Mouse (Mus musculus) forebrain, embryonic 15.5 days (tissue): Measurements from ENCODE around the gene Mapkap1. TPM values are rescaled to one million over a fixed set of nuclear protein-coding genes. Genes with fewer than 3 reads are reported as not detected.

ENCODE experiments used
- ATAC-seq: fragments of 200-750 bp; cut with Nextera tagmentation; replicated peaks from 2 replicates; pipeline ENCODE4 v1.8.0; 2017; ENCODE audit warnings: mild to moderate bottlenecking, moderate TSS enrichment, moderate library complexity
- H3K27ac ChIP-seq: fragments of 300-500 bp; sonication (generic); replicated peaks from 2 replicates; pipeline ENCODE4 v1.5.1; 2015; ENCODE audit warnings: mild to moderate bottlenecking, inconsistent platforms
- H3K27me3 ChIP-seq: fragments of 300-500 bp; sonication (generic); 2 replicates; pipeline ENCODE4 v1.6.1; 2015; ENCODE audit warnings: inconsistent platforms
- H3K36me3 ChIP-seq: fragments of 300-500 bp; sonication (generic); 2 replicates; pipeline ENCODE4 v1.6.1; 2015; ENCODE audit warnings: mild to moderate bottlenecking, inconsistent platforms
- H3K4me1 ChIP-seq: fragments of 300-500 bp; sonication (generic); 2 replicates; pipeline ENCODE4 v1.6.1; 2015; ENCODE audit warnings: inconsistent platforms
- H3K4me2 ChIP-seq: fragments of 300-500 bp; sonication (generic); replicated peaks from 2 replicates; pipeline ENCODE4 v1.6.1; 2015; ENCODE audit warnings: mild to moderate bottlenecking, inconsistent platforms
- H3K4me3 ChIP-seq: fragments of 300-500 bp; sonication (generic); 2 replicates; pipeline ENCODE4 v1.5.1; 2015; ENCODE audit warnings: mild to moderate bottlenecking, inconsistent platforms
- H3K9ac ChIP-seq: fragments of 300-500 bp; sonication (generic); replicated peaks from 2 replicates; pipeline ENCODE4 v1.6.1; 2015; ENCODE audit warnings: mild to moderate bottlenecking, inconsistent platforms
- H3K9me3 ChIP-seq: fragments of 300-500 bp; sonication (generic); 2 replicates; pipeline ENCODE4 v1.6.1; 2016; ENCODE audit warnings: inconsistent platforms
- WGBS: fragments of 180-500 bp; shearing (Covaris S2); methylation state at CpG from one replicate; pipeline ENCODE4 v1.1.7; 2015; ENCODE audit warnings: mixed read lengths; 5-methylcytosine and 5-hydroxymethylcytosine counted together
- polyA plus RNA-seq: library from polyadenylated mRNA; unstranded; fragments of >200 nt; fragmentation: Nextera tagmentation; extraction: Ambion mirVana; gene quantifications from 2 replicates; pipeline ENCODE4 v1.2.1, GENCODE M21; 2015

Mapkap1 gene
- polyA plus RNA-seq, 1 experiment from 2014 or later, result 107 TPM

DNA sequence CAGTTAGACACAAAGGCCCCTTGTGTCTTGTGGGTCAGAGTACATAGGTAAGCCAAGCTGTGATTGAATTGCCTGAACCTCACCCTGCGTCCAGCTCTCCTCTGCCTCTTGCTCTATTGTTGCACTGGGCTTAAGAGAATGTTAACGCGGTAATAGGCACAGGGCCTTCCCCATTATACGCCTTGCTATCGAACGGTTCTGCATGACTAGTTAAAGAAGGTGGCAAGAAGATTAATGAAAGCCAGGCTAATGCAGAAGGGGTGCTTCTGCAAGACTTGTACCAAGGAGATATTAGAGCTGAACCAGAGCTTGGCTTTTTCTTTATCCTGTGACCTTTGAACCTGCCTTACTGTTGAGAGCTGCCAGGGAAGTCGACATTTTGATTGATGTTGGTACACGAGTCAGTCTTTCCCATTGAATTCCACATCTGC lies 195.6 kb downstream of the Mapkap1 start:
- H3K27me3 ChIP-seq, result no peaks in the 10 kb centered on the region
- no peaks in the 10 kb centered on the region for H3K36me3 ChIP-seq
- H3K9ac ChIP-seq, result no peak overlapping the region
- H3K4me1 ChIP-seq, result peaks cover 18% of the 10 kb centered on the region
- H3K4me3 ChIP-seq, result no peak overlapping the region
- H3K9me3 ChIP-seq, result no peaks in the 10 kb centered on the region
- 16% methylated on average over 8 of the region's 8 CpGs for WGBS
- ATAC-seq, result no peak
- no peak overlapping the region for H3K4me2 ChIP-seq
- no peak overlapping the region for H3K27ac ChIP-seq

DNA sequence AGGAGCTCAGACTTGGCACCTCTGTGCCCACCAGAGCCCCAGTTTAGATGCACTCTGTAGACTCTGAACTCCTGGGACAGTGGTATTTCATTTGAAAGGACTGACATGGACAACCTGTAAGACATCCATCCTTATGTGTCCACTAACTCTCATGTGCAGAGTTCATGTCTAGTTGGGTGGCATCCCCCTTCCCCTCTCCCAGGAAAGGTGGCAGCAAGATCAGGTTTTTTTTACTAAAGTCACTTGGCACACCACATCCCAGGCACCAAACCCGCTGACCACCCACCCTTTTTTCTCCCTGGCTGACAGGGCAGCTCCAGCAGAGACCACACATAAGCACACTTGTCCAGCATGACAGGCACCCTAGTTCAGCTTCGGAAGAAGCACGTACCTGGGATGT lies 196.3 kb downstream of the Mapkap1 start:
- Histone ChIP-seq H3K27ac (no peak overlapping the region), H3K36me3 (no peaks in the 10 kb centered on the region), H3K4me3 (no peak overlapping the region), H3K9me3 (no peaks in the 10 kb centered on the region), H3K9ac (no peak overlapping the region), H3K4me2 (no peak overlapping the region), H3K27me3 (no peaks in the 10 kb centered on the region), H3K4me1 (peaks cover 18% of the 10 kb centered on the region)
- no peak for ATAC-seq
- WGBS, result 82% methylated on average over 3 of the region's 3 CpGs

DNA sequence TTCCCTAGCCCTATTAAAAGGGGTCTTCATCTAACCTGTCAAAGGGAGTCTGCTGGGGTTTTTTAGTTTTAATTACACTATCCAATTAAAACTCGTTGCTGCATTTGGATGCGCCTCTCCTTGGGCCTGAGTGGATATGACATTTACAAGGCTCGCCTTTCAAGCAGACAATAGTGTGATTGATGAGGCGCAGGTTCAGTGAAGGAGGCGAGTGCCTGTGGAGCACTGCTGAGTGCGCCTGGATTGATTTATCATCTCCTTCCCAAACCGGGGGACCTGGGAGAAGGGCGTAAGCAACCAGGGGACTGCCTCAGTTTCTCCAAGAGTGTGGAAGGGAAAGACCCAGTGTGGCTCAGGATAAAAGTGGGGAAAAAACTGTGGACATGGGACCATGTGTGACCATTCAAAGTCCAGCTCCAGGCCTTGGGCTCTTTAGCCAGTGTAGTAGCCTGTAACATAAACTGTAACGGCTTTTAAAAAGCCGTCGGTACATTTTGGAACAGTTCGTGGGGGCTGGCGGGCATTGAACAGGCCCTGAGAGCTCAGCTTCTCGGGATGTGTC lies 197.2 kb downstream of the Mapkap1 start:
- no peak overlapping the region for H3K27ac ChIP-seq
- no peaks in the 10 kb centered on the region for H3K27me3 ChIP-seq
- peaks cover 18% of the 10 kb centered on the region for H3K4me1 ChIP-seq
- ATAC-seq, result no peak
- H3K4me2 ChIP-seq, result no peak overlapping the region
- WGBS, result 43% methylated on average over 14 of the region's 14 CpGs
- H3K9me3 ChIP-seq, result no peaks in the 10 kb centered on the region
- H3K9ac ChIP-seq, result no peak overlapping the region
- no peak overlapping the region for H3K4me3 ChIP-seq
- no peaks in the 10 kb centered on the region for H3K36me3 ChIP-seq

DNA sequence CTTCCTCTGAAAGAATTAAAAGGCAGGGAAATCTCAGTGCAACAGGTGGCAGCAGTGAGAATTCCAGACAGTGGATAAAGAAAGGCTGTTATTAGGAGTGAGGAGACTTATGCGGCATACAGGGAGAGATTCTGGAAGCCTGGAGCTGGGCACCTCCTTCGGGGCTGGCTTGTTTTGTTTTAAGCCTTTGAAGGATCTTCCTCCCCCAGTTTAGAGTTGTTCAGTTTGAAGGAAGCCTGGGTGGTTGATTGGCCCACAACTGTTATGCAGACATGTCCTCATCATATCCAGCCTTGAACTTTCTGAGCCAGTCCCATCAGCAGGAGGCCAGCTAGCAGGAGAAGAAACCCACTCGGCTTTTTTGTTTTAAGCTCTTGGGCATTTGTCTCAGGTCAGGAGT lies 198.5 kb downstream of the Mapkap1 start:
- H3K27ac ChIP-seq, result no peak overlapping the region
- WGBS, result 44% methylated on average over 3 of the region's 3 CpGs

DNA sequence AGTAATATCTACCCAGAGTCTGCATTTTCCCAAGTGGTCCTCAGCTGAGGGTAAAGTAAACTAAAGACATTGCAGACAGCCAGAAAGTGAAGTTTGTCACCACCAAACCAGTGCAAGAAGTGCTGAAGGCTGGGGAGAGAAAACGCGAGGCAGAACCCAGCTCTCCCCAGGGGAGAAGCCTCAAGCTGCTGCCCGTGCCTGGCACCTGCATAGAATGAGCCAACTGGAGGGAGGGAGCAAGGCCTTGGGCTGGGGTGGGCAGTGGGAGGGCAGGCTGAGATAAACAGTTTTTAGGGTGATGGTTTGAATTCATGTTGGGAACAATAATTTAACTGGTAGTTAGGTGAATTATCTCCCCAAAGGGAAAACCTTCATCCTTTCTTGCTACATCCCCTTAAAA lies 202.3 kb downstream of the Mapkap1 start:
- no peaks in the 10 kb centered on the region for H3K4me1 ChIP-seq
- H3K27ac ChIP-seq, result no peak overlapping the region
- H3K27me3 ChIP-seq, result no peaks in the 10 kb centered on the region
- 55% methylated on average over 3 of the region's 3 CpGs for WGBS
- H3K9me3 ChIP-seq, result no peaks in the 10 kb centered on the region
- no peaks in the 10 kb centered on the region for H3K36me3 ChIP-seq
- H3K9ac ChIP-seq, result no peak overlapping the region
- ATAC-seq, result no peak
- H3K4me2 ChIP-seq, result no peak overlapping the region
- H3K4me3 ChIP-seq, result no peak overlapping the region

More for the DNA sequence above, 198.5 kb downstream of the Mapkap1 start:
- peaks cover 18% of the 10 kb centered on the region for H3K4me1 ChIP-seq
- no peak overlapping the region for H3K4me3 ChIP-seq
- no peaks in the 10 kb centered on the region for H3K27me3 ChIP-seq
- H3K4me2 ChIP-seq, result no peak overlapping the region
- no peaks in the 10 kb centered on the region for H3K9me3 ChIP-seq
- H3K36me3 ChIP-seq, result no peaks in the 10 kb centered on the region
- H3K9ac ChIP-seq, result no peak overlapping the region
- ATAC-seq, result no peak

DNA sequence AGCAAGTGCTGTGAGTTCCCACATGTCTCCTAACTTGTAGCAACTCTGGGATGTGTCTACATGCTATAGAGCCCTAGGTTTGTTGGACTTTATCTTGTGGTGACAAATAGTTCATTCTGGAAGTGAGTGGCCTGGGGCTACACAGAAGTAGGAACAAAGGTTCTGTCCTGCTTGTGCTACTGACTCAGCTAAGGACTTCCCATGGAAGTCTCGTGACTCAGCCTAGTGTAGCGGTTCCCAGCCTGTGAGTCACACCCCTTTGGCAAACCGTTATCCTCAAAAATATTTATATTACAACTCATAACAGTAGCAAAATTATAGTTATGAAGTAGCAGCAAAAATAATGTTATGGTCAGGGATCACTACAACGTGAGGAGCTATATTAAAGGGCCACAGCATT lies 202.9 kb downstream of the Mapkap1 start:
- H3K9ac ChIP-seq, result no peak overlapping the region
- 92% methylated on average over 4 of the region's 4 CpGs for WGBS
- no peaks in the 10 kb centered on the region for H3K36me3 ChIP-seq
- no peak for ATAC-seq
- no peaks in the 10 kb centered on the region for H3K4me1 ChIP-seq
- H3K27me3 ChIP-seq, result no peaks in the 10 kb centered on the region
- H3K27ac ChIP-seq, result no peak overlapping the region
- no peaks in the 10 kb centered on the region for H3K9me3 ChIP-seq
- no peak overlapping the region for H3K4me3 ChIP-seq
- H3K4me2 ChIP-seq, result no peak overlapping the region

DNA sequence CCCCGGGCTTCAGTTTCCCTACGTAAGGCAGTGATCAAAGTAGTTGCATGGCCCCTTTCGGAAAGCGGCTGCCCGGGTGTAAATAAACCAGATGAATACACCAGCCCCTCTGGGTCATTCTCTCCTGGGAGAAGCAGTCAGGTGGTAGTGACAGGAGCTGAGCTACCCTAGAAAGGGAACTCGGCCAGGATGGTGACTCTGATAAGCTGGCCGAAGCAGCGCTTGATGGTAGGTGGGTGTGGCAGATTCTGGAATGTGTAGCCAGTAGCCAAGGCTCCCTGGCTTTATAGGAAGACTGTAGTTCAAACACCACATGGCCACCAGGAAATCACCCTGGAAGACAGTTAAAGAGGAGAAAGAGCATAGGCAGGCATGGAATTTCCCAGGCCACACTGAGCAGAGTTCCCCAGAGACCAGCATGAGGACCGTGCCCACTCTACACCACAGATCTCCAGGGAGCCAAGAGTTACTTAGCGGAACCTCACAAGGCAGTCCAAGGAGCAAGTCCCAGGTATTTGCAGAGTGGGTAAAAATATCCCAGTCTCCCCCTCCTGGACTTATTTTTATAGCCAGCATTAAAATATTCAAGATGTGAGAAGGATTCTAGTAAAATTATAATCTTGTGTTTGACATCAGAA lies 214.3 kb downstream of the Mapkap1 start:
- 87% methylated on average over 10 of the region's 10 CpGs for WGBS
- H3K4me3 ChIP-seq, result no peak overlapping the region
- H3K9ac ChIP-seq, result no peak overlapping the region
- peaks cover 7% of the 10 kb centered on the region; the same call in 1 of the 2 replicates for H3K36me3 ChIP-seq
- H3K4me1 ChIP-seq, result no peaks in the 10 kb centered on the region
- no peaks in the 10 kb centered on the region for H3K9me3 ChIP-seq
- no peaks in the 10 kb centered on the region for H3K27me3 ChIP-seq
- H3K27ac ChIP-seq, result no peak overlapping the region
- H3K4me2 ChIP-seq, result no peak overlapping the region
- ATAC-seq, result no peak

DNA sequence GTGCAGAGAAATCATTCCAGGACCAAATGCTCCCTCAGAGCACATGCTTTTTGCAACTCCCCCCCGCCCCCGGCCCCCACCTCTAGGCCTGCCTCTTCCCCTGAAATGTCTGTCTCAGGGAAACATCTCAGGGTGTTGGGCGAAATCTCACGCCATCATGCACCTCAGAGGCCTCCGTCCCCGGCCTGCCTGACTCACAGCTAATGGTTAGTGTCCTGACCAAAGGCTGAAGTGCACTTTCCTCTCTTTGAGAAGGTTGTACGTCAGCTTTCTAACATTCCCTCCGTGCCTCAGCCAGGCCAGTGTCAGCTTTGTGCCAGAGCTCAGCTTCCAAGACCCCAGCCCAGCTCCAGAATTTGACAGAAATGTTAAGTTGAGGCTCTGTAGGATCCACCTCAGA lies 214.9 kb downstream of the Mapkap1 start:
- 90% methylated on average over 8 of the region's 8 CpGs for WGBS
- H3K4me3 ChIP-seq, result no peak overlapping the region
- peaks cover 7% of the 10 kb centered on the region; the same call in 1 of the 2 replicates for H3K36me3 ChIP-seq
- no peaks in the 10 kb centered on the region for H3K9me3 ChIP-seq
- no peak overlapping the region for H3K9ac ChIP-seq
- no peak overlapping the region for H3K27ac ChIP-seq
- no peak for ATAC-seq
- H3K27me3 ChIP-seq, result no peaks in the 10 kb centered on the region
- H3K4me1 ChIP-seq, result no peaks in the 10 kb centered on the region
- H3K4me2 ChIP-seq, result no peak overlapping the region

DNA sequence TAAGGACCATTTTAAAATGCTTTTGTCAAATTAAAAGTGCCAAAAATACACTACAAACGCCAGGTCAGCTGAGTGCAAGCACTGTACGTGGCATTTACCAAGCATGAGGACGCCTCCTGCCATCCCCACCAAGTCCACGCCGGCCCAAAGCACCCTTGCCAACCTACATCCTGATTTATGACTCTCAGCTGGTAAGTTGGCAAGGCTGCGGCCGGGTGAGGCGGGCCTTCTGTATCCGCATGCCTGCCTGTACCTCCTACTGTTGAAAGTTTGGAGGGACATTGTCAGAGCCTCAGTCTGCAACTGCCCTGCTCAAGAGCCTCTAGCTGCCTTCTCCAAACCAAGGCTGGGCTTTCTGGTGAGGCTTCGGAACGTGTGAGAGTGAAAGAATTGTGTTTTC lies 215.9 kb downstream of the Mapkap1 start:
- 90% methylated on average over 11 of the region's 11 CpGs for WGBS
- Histone ChIP-seq H3K9ac (no peak overlapping the region), H3K4me2 (no peak overlapping the region), H3K27ac (no peak overlapping the region), H3K9me3 (no peaks in the 10 kb centered on the region), H3K27me3 (no peaks in the 10 kb centered on the region), H3K4me1 (no peaks in the 10 kb centered on the region), H3K4me3 (no peak overlapping the region), H3K36me3 (peaks cover 7% of the 10 kb centered on the region; the same call in 1 of the 2 replicates)
- no peak for ATAC-seq

DNA sequence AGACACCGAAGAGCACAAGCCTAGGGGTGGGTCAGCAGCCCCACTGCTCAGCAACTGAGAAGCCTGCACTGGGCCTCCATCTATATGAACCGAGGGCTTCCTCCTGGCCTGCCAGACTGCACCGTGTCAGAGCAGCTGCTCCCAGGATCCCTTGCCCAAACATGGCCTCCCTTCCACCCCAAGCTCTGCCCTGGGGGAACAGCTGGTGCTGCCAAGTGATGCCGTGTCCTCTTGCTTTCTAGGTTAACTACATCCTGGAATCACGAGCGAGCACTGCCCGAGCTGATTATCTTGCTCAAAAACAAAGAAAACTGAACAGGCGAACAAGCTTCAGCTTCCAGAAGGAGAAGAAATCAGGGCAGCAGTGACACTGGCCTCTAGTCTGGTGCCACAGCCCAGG lies 216.6 kb downstream of the Mapkap1 start:
- Histone ChIP-seq H3K9ac (no peak overlapping the region), H3K27ac (no peak overlapping the region), H3K9me3 (no peaks in the 10 kb centered on the region), H3K4me1 (no peaks in the 10 kb centered on the region), H3K4me2 (no peak overlapping the region), H3K4me3 (no peak overlapping the region), H3K27me3 (no peaks in the 10 kb centered on the region), H3K36me3 (peaks cover 7% of the 10 kb centered on the region; the same call in 1 of the 2 replicates)
- ATAC-seq, result no peak
- 78% methylated on average over 8 of the region's 8 CpGs for WGBS

DNA sequence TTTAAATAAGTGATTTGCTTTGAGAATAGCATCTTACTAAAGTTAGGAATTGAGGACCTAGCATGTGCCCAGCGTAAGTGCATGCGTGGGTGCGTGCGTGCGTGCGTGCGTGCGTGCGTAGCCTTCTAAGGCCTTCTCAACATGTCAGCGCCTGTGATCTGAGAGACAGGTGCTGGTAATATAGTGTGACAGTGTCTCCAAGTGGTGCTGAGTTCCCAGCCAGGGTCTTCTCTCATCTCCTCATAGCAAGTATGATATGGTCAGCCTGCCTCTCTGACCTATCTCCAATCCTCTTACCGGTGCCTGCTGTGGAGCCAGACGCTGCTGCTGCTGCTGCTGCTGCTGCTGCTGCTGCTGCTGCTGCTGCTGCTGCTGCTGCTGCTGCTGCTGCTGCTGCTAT lies 217.5 kb downstream of the Mapkap1 start:
- no peak overlapping the region for H3K27ac ChIP-seq
- H3K9ac ChIP-seq, result no peak overlapping the region
- H3K27me3 ChIP-seq, result no peaks in the 10 kb centered on the region
- ATAC-seq, result no peak
- no peak overlapping the region for H3K4me3 ChIP-seq
- 96% methylated on average over 12 of the region's 12 CpGs for WGBS
- no peaks in the 10 kb centered on the region for H3K4me1 ChIP-seq
- H3K36me3 ChIP-seq, result peaks cover 7% of the 10 kb centered on the region; the same call in 1 of the 2 replicates
- H3K9me3 ChIP-seq, result no peaks in the 10 kb centered on the region
- H3K4me2 ChIP-seq, result no peak overlapping the region

DNA sequence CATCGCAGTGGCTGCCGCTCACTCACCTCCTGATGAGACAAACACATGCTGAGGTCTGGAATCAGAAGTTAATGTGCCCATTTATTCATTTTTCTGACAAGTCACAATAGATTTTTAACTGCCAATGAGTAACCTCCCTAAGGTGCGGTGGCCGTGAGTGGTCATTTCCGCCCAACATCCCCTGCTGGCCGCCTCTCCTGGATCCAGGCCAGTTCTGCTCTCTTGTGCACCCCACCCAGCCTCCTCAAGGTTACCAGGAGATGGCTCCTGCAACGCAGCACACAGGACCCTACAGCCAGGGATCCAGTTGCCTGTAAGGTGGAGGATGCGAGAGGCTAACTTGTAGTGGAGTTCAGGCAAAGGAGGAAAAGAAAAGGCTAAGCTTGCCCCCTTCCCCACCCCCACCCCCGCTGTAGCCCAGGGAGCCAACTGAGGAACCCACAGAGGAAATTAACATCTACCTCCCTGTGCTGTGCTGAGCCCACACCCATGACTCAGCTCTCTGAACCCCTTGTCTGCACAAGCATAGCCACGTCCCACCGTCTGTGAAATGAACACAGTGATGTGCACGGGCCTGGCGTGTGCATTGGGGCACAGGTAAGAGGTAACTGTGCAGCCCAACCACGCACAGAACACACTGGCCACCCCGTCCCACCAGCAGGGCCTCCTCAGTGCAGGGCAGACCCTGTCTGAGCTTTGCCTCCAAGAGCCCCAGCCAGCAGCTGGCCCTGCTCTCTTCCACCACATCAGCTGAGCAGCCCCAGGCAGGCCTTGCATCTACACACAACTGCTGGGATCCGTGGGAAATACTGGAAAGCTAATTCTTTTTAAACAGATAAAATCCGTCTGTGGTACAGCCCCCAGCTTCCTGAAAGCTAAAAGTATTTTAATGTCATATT lies 221.0 kb downstream of the Mapkap1 start:
- Histone ChIP-seq H3K27ac (no peak overlapping the region), H3K9me3 (no peaks in the 10 kb centered on the region), H3K9ac (no peak overlapping the region), H3K36me3 (peaks cover 7% of the 10 kb centered on the region; the same call in 1 of the 2 replicates), H3K4me1 (no peaks in the 10 kb centered on the region), H3K4me3 (no peak overlapping the region), H3K27me3 (no peaks in the 10 kb centered on the region), H3K4me2 (no peak overlapping the region)
- no peak for ATAC-seq
- WGBS, result 72% methylated on average over 17 of the region's 17 CpGs
